Mouse (Mus musculus) lung, postnatal 36 days (tissue): ENCODE measurements at regions not wholly inside any gene's neighbourhood (a gene's known extent, or its start where the extent isn't known, plus 50 kb on each side); places are given as distances from the start of the nearest gene placed in this dataset.
A peak's percentile ranks its signal among the peaks of the same experiment; 100 is the strongest.

Experiments used
- DNase-seq: peaks from one replicate; pipeline ENCODE4 v3.0.0; 2022; ENCODE audit warnings: mixed read lengths

DNA sequence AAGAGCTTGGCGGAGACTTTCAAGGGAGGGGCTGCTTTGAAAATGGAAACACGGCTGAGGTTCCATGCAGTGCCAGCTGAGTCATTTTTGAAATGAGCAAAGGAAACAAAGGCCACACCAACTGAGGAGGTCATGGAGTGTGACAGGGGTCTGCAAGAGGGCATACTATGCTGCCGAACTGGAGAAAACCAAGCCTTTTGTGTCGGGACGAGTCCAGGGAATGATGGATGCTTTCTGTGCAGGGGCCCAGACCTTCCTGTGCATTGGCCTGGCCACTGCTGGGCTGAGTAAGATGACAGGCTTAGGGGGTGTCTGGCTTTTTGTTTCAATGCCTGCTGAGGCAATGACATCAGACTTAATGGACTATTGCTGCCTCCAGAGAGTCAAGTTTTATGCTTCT is 203.8 kb upstream of the Ubash3b start:
- no peak for DNase-seq

DNA sequence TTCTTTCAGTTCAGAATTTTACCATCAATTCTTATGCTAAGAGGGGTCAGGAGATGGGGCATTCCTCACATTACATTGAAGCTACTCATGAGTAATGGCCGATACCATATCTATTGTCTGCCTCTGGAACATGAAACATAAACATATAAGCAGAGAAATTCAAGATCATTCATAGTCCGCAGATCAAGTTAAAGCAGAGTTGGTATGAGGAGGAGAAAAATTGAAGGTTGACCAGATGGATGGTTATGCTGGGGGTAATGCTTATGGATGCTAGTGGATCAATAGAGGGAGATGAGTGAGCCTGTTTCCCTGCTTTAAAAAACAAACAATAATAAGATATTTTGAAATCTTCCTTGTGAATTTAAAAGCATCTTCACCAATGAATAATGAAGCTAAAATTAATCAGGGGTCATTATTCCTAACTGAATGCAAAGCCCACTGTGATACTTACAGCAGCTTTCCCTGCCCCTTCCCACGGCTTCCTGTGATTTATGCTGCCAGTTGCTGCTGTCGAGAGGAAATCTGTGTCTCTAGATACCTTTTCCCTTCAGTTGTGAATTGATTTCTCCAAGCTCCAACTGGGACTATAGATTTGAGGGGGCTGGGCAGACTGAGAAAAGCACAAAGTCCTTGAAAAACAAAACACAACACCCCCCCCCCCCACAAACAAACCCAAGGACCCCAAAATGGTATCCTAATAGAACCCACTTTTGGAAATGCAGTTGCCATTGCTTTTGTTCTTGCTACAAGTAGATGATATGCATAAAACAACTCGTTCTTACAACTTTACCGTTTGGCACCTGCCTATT is 203.1 kb upstream of the Ubash3b start:
- no peak for DNase-seq

GRCm38 (mm10) chr9:41360356-41360755 is 198.9 kb upstream of the Ubash3b start:
- peak; percentile 13 for DNase-seq

GRCm38 (mm10) chr9:41359286-41359685 is 197.8 kb upstream of the Ubash3b start:
- peak; percentile 26 for DNase-seq

DNA sequence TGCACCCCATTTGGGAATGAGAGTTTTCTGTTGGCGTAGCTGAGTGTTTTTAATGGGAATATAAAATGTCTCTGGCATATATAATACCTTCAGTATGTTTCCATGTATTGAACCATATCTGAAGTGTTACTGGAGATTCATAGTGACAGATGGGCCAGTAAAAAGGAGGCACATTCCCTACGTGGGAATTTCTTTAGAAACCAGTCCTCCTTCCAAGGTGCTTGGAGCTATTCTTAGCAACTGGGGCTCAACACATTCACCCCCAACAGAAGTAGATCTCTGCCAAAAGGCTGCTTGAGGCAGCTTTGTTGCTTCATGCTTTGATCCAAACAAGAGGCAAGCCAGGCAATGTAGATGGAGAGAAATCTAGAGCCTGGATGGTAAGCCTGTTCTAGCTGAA is 183.8 kb upstream of the Ubash3b start:
- no peak for DNase-seq

- no peak for DNase-seq
Observed at GRCm38 (mm10) chr9:41337375-41337774, 175.9 kb upstream of the Ubash3b start.

DNA sequence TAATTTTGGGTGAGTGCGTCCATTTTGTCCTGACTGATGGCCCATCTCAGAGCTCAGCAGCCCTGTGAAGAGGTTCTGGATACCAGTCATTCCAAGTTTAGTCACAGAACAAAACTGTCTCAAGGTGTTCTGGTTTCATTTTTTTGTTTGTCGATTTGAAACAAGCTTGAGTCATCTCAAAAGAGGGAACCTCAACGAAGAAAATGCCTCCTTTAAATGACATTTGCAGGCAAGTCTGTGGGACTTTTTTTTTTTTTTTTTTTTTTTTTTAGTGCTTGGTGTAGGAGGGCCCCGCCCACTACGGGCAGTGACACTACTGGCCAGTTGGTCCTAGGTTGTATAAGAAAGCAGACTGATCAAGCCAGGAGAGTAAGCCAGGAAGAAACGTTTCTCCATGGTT is 175.3 kb upstream of the Ubash3b start:
- no peak for DNase-seq

DNA sequence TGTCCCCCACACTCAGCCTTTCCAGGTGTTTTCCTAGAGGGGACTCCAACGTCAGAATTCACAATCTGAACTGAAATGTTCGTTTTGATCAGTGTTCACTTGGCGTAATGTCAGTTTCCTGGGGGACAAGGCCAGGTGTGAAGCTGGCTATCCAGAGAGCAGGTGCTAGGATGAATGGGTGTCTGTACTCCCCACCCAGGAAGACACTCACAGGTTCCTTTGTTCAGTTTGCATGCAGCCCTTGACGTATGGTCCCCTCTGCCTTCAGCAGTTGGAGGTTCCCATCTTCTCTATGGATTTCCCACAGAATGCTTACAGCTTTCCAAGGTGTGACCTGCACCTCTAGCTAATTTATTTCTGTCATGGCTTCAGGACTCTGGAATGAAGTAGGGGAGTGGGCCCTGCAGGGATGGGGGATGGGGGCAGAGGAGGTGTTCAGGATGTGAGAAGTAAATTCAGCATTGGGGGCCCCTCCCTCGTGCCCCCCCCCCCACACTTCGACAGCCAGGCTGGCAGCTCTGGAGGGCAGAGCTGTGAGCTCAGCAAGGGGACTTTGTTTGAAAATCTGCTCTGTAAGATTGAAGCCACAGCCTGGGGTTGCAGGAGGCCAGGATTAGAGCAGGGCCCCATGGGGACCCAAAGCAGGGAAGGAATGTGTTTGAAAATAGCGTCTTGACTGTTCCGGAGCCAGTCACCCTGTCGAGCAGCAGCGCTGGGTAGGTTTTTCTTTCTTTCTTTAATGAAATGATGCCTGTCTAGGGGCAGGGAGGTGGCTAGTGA is 173.2 kb upstream of the Ubash3b start:
- no peak for DNase-seq

GRCm38 (mm10) chr9:41333526-41333925 is 172.0 kb upstream of the Ubash3b start:
- no peak for DNase-seq

DNA sequence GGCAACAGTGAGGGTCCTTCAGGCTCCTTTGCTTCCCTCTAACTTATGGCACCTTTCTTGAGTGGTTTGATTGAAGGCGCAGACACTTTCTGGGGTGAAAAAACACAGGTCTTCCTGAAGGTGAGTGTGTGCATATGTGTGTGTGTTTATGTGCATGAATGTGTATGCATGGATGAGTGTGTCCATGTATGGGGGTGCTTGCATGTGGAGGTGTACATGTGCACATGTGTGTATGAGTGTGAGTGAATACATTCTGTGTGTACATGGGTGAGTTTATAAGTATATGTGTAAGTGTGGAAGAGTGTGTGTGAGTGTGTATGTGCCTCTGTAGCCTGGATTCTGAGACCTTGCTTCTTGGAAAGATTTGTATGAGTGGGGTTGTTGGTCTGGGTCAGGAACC is 167.5 kb upstream of the Ubash3b start:
- DNase-seq: no peak

- no peak for DNase-seq
Observed at GRCm38 (mm10) chr9:41328480-41328879, 167.0 kb upstream of the Ubash3b start.

- no peak for DNase-seq
Observed at GRCm38 (mm10) chr9:41328056-41328455, 166.6 kb upstream of the Ubash3b start.

- no peak for DNase-seq
Observed at GRCm38 (mm10) chr9:41327561-41327960, 166.1 kb upstream of the Ubash3b start.

GRCm38 (mm10) chr9:41326772-41327560 is 165.5 kb upstream of the Ubash3b start:
- DNase-seq: peak; percentile 77

- no peak for DNase-seq
Observed at GRCm38 (mm10) chr9:41321521-41321920, 160.0 kb upstream of the Ubash3b start.

- peak; percentile 49 for DNase-seq
Observed at GRCm38 (mm10) chr9:41319066-41319465, 157.6 kb upstream of the Ubash3b start.

DNA sequence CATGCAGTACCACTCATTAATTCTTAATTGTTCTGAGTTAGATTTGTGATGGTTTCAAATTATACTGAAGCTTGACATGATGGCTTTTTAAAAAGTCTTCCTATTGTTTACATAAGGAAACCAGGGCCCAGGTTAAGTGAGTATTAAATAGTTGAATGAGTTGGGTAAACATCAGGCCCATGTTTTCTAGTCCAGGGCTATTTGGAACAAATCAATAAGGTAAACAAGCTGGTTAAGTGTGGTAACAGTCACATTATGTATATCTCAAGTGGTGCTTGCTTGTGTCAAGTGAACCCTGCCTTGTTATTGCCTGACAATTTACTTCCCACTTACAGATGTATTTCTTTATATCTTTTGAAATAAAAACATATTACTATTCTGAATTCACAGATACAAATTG is 144.7 kb upstream of the Ubash3b start:
- DNase-seq: no peak

DNA sequence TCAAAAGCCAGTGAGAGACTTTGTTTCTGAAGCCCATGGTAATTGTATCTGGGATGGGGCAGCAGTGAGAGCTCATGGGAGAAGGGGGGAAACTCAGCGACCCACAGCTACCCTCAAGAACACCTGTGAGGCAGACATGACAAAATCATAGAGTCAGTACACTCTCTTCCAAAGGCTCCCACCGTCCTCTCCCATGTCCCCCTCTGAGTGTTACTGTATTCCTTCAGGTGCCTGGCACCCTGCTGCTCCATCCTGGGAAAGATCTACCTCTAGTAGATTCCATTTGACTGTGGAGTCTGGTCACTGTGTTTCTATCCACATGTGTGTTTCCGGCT is 142.0 kb upstream of the Ubash3b start:
- no peak for DNase-seq

GRCm38 (mm10) chr9:41302809-41303493 is 141.5 kb upstream of the Ubash3b start:
- DNase-seq: no peak

DNA sequence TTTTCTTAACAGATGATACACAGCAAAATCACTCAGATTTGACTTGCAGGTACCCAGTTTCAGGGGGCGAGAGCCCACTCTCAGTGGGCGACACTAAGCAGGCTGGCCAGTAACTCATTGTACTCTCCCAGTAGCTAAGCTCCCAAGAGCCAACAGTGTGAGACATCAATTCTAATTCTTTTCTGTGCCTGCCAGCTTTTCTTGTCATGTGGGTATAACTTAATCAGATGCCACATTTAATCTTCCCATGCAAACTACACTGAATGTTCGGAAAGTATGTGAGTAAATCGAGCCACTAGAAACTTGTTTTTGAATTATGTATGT is 124.6 kb upstream of the Ubash3b start:
- DNase-seq: no peak

DNA sequence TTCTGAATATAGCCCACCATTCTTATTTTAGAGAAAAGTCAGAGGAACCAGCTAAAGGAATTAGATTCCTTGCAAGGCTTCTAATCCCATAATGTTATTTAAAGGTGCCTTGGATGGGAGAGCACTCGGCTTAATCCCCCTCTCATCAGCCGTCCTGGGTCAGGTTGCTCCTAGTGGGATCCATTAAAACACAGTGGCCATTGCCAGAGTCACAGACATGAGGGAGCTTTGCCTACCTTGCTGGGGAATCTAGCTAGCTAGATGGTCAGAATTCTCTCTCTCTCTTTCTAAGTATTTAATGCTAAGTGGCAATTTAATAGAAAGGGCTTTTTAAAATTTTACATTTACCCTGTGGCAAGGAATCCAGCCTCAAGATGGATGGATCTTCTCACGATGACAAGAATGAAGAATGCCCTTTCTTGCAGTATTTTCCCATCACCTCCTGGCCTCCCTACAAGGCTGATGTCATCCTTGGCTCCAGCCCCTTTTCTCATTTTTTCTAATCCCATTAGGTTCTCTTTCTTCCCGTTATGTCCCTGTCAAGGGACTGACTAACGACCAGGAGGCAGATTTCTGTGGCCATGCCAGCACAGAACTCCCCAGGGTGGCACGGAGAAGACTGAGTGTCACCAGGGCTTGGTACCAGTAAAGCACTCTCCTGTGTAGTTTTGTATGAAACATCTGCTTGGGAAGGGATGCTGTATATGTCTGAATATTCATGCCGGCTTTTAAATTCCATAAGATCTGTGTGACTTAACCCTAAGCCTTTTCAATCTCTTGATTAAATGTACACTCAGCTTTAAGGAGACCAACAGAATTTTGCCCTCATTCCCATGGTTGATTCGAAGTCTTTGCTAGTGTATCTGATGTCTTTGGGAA is 124.0 kb upstream of the Ubash3b start:
- DNase-seq: no peak

GRCm38 (mm10) chr9:41277726-41278125 is 116.2 kb upstream of the Ubash3b start:
- no peak for DNase-seq
